Mouse (Mus musculus): ENCODE results near the gene Cpne1.
"Not testable (repeated sequence)": the region's sequence is repeated elsewhere in the genome, so short reads cannot be mapped to it uniquely, and the experiment has no call there.

Gene Cpne1

DNA sequence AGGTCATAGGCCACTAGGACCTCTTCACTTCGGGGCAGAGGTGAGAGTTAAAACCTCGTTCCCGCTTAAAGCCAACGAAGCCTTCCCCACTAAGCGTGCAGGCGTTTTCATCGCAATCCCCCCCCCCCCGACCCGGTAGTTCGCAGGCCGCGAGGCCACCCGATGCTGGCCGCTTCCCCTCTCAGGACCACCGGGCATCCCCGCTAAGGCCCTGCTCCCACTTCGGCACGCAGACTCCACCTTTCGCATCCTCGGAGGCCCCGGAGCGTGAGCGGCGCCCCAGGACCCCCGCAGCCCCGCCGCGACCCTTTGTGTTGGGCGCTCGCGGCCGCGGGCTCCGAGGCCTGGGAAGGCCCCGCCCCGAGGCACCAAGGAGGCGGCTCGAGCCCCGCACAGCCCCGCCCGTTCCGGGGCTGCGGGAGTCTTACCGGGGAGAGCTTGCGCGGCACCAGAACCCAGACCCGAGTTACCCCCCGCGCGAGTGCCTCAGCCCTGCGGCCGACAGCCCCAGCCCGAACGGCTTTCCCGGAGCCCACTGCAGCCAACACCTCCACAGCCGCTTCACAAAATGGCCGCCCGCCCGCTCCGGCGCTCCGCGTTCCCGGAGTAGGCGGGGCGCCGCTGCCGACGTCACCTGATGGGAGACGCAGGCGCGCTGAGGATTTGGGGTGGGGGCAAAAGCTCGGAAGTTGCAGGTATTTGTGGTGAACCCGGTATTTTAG, at the start of gene Cpne1, which contains the start of gene Rbm12:
Cpne1 (minus strand) TSS at position 608 of the 722 bp plus-strand sequence.
Rbm12 (minus strand) TSS at position 621 of the 722 bp plus-strand sequence.
- peak; percentile 92 for DNase-seq (ENCODE audit: low spot score)

DNA sequence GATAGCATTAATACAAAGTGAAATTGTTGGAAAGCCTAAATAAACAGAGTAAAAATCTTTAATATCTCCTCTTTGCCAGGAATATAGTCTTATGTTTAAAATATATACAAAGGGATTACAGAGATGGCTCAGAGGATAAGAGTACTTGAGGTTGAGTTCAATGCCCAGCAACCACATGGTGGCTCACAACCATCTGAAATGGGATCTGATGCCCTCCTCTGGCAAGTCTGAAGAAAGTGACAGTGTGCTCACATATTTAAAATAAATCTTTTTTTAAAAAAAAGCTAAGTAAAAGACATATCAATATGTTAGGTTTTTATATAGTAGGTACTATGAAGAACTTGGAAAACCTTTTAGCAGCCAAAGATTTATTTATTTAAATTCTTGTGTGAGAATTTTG, 39.8 kb upstream of the Cpne1 start:
- DNase-seq (ENCODE audit: low spot score), result no peak

DNA sequence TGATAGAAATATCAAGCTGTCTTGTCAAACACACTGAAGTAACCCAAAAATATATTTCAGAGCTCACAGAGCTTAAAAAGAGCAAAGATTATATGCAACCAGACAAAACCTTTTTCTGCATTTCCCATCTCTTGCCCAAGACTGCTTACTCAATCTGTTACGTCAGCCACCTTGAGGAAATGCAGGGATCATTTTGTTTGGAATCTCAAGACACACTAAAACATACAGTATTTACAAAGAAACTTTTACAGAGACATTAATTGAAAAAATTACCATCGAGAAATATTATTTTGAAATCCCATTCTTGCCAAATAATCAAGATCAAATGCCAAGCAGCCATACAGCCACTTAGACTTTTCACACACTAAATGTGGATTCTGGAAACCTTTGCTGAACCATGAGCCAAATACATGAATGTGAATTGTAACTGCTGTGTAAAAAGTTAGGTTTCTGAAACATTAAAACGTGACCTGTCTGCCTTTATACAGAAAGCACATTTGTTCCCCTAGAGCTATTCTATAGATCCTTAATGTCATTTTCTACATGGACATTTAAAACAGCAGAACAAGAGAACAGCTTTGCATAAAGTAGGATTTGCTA, 35.7 kb upstream of the Cpne1 start:
- DNase-seq (ENCODE audit: low spot score), result no peak

DNA sequence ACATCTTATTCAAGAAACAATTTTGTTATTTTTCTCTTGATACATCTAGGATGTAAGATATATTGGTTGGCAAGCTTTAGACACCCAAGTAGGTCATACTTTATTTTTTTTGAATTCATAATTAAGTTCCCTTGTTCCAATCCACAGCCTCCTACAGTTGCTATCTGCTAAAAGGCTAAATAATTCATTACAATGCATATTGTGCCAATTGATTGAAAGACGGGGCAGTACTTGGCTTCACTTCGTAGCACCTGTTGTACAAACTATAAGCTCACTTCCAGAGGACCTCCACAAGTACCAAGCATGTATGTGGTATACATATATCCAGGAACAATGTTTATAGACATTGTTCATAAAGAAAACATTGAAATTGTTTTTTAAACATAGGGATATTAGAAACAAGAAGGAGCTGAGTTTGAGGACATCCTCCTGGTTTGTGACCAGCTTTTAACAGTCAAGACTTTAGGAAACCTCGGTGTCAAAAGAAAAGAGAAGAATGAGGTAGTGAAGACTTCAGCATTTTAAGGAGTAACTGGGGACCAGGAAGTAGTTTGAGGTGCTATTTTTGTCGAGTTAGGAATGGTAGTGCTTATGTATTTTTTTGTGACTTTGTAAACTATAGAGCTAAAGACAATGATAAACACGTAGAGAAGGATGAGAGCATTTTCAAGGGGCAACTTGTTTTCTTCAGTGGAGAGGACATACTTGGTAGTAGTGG, 34.7 kb upstream of the Cpne1 start:
- no peak for DNase-seq (ENCODE audit: low spot score)

DNA sequence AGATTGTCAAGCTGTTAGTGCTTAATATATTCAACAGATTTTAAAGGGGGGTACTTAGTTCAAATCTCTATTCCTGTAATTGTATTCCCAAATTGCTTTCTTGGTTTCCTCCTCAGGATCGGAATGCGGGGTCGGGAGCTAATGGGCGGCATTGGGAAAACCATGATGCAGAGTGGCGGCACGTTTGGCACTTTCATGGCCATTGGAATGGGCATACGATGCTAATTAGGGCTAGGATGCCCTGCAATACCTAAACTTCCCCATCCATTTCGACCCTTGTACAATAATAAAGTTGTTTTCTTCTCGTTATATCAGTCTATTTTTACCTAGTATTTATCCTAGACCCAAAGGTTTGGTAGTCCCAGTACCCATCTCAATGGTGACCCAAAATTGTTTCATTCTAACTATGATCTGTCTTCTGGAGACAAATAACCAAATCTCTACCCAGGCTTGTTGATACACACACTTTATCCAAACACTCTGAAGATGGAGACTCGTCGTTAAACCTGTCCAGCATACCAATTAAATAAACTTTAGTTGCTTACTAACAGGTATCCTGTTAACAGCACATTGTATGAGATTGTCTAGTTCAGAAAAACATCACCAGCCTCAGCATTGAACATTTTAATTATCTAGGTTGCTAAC, 33.8 kb upstream of the Cpne1 start:
- DNase-seq (ENCODE audit: low spot score), result no peak

DNA sequence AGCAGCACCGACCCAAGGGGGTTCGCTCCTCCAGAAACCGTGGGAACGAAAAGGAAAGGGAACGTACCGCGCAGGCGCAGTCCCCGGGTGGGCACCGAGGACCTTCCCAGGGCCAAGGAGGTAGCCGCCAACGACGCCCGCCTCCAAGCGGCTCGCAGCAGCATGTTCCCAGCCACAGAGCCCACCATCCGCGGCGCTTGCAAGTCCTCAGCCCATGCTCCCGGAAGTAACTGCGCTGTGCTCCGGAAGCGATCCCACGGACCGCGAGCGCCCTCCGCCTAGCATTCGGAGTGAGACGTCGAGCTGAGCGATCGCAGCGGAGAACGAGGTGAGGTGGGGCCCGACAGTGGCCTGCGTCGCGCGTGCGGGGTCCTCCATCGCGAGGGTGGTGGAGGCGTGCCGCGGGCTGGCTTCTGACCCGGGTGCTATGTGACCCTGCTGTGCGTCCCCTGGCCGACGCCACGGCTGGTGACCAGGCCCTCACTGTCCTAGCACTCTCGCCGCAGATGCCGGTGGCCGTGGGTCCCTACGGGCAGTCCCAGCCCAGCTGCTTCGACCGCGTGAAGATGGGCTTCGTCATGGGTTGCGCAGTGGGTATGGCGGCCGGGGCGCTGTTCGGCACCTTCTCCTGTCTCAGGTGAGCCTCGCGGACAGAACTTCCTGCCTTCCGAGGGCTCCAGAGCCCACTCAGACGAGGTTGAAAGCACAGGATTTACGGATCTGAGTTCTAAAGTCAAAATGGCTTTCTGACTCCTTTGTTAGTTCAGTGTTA, 32.4 kb upstream of the Cpne1 start, which contains the start of the genes Romo1 and Nfs1:
Romo1 (plus strand) TSS at position 87 of the 772 bp plus-strand sequence.
Nfs1 (minus strand) TSS at position 234 of the 772 bp plus-strand sequence.
- peak; percentile 97 for DNase-seq (ENCODE audit: low spot score)

DNA sequence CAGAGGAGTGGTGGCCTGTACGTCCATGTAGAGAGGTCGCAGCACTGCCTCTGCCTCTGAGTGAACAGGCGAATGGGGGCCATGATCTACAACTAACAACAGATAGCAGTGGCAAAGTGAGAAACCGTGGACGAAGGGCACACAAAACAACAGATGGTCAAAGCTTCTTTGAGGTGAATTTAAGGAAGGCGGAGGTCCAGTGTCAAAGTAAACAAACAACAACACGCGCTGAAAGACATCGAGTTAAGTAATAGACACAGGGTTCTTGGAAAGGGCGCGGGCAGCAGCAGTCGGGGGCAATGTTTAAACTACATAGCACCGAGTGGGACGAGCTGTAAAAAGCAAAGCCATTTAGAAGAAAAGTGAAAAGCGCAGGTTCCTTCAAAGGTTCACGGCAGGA, 31.6 kb upstream of the Cpne1 start:
- DNase-seq (ENCODE audit: low spot score), result no peak

DNA sequence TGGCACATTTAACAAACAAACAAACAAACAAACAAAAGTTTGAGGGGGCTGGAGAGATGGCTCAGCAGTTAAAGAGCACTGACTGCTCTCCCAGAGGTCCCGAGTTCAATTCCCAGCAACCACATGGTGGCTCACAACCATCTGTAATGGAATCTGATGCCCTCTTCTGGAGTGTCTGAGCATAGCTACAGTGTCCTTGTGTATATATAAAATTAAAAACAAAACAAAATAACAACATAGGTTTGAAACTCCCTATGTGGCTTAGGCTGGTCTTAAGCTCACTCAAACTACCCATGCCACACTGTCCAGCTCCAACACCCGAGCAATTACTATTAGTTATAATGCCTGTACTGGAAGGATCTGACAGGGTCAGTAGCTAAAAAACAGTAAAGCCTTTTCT, 31.1 kb upstream of the Cpne1 start:
- no peak for DNase-seq (ENCODE audit: low spot score)

DNA sequence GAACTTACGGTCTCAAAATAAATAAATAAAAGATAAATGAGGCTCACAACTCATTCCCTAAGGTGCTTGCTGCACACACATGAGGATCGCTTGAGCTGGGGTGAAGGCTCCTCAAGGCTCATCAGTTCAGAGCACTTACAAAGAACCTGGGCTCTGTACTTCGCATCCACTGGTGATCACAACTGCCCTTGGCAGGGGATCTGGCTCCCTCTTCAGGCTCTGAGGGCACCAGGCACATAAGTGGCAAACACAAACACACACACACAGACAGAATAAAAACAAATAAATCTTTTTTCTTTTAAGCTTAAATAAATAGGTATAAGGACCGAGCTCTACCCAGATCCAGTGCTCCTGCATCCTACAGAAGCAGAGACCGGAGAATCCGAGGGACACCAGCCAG, 23.9 kb upstream of the Cpne1 start:
- DNase-seq (ENCODE audit: low spot score), result no peak

DNA sequence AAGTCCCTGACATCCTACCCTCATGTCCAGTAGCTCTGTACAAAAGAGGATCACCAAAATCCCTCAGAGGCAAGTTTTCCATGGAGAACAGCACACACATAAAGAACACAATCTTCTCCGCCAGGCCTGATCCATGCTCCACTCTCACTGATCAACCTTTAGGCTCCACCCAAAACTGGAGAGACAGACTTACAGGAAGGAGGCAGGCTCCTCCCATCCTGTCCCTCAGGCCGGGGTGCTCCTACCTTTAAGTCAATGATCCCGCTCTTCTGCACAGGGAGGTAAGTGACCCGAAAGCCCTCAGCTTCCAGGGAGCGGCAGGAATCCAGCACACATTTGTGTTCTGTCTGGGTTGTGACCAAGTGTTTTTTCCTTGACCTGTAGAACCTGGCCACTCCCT, 22.4 kb upstream of the Cpne1 start:
- DNase-seq (ENCODE audit: low spot score), result no peak

DNA sequence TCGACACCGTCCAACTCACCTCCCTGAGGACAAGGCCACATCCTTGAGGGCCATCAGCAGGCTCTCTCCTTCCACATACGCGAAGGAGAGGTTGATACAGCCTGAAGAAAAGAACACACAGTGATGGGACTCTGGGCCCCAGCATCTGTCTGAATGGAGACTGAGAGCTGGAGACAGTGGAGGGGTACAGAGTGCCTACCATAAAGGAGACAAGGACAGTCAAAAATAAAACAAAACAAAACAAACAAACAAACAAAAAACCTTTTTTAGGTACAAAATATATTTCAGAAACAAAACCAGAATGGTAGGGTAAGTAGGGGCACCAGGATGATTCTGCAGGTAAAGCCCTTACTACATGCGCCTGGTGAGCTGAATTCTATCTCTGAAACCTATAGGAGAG, 15.2 kb upstream of the Cpne1 start, which contains the start of gene Gm28036:
Gm28036 (minus strand) TSS at position 101 of the 400 bp plus-strand sequence.
- DNase-seq (ENCODE audit: low spot score), result no peak

DNA sequence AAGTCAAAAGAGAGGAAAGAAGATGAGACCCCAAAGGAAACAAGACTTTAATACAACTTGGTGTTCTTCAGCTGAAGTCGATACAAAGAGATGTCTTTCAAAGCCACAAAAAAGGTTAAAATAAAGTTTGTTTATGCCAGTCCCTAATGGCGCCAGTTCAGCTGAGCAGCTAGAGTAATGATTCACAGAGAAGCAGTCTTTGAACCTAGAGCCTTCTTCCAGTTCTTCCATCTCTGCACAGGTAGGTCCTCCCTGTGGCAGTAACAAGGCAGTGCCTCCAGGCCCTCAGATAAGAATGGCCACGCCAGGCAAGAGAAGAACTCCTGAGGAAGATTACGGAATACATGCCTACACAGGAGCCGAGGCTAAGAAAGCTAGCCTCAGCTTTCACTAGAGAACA, 12.0 kb upstream of the Cpne1 start:
- DNase-seq (ENCODE audit: low spot score), result no peak

DNA sequence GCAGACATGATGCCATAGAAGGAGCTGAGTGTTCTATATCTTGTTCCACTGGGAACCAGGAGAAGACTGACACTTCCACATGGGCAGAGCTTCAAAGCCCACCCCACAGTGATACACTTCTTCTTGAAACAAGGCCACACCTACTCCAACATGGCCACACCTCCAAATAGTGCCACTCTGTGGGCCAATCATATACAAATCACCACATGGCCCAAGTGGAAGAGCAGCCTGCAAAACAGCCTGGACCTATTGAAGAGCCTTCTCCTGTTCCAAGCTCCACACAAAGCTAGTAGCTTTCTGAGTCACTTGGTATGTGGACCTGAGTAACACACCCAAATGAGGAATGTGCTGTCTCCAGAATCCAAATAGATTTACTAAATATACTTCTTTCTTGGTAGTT, 7.8 kb upstream of the Cpne1 start:
- DNase-seq (ENCODE audit: low spot score), result no peak

DNA sequence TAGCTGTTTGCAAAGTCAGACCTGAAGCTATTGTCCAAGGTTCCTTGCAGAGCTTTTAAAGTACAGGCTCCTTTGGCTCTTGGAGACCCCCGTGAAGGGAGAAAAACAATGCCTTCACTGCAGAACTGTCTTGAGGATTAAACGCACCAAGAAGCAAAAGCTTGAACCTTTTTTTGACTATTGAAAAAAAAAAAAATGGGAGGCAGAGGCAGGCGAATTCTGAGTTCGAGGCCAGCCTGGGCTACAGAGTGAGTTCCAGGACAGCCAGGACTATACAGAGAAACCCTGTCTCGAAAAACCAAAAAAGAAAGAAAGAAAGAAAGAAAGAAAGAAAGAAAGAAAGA, 287 bp upstream of the Cpne1 start:
- DNase-seq (ENCODE audit: low spot score), result not testable (repeated sequence)

DNA sequence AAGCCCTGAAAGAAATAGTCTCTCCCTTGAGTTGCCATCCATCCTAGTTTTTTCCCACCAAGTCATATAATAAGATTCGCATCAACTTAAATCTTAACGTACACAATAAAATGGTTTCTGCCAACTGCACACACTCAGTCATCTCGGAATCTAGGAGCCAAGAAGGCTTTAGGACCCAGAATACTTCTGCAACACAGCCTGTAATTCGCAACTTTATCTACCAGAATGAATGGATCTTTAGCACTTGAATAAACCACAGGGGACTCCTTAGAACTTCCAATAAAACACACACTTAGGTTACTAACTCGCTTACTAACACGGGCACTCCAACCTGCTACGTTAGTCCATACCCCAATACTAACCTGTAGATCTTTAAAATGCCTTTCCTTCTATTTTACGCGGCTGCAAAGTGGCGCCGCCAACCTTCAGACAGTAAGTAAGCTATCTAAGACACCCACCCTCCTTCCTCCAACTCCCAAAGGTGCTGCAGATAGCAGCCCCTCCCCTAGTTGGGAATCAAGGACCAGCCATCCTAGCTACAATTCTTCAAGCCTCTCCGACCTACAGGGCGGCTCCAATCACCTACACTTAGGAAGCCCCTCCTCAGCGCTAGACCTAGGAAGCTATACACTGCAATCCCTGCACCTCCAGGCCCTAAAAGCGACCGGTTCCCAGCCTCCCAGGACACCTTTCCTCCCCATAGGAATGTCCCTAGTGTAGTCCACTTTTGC, 973 bp downstream of the Cpne1 start:
- peak; percentile 59 for DNase-seq (ENCODE audit: low spot score)

DNA sequence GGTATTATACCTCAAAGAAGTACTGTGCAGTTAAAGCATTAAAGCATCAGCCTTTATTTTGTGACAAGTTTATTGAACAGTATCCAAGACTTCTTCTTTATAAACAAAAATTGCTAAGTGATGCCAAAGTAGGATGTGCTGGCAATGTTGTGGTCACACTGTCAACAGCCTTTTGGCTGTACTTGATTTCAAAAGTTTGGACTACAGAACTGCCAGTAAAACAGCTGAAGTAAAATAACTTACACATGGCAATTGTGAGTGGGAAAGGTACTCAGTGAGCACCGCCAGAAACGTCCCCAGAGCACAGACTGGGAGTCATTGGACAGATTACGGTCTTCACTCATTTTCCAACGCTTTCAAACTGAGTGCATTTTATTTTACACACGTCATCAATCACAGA, 19.8 kb downstream of the Cpne1 start:
- no peak for DNase-seq (ENCODE audit: low spot score)

DNA sequence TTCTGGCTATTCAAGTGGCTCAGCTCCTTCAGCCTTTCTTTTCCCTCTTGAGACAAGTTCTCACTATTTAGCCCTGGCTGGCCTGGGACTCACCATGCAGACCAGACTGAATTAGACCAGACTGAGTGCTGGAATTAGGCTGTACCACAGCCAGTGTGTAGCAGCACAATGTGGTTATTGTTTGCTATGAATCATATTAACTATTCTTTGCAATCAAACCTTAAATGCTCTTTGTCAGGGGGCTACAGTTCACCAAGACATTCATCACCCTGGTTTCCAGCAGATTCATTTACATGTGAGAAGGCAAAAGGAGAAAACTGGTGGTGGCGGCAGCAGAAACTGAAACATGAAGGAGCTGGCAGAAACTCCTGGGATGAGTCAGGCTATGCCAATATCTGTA, 22.0 kb downstream of the Cpne1 start:
- DNase-seq (ENCODE audit: low spot score), result no peak

DNA sequence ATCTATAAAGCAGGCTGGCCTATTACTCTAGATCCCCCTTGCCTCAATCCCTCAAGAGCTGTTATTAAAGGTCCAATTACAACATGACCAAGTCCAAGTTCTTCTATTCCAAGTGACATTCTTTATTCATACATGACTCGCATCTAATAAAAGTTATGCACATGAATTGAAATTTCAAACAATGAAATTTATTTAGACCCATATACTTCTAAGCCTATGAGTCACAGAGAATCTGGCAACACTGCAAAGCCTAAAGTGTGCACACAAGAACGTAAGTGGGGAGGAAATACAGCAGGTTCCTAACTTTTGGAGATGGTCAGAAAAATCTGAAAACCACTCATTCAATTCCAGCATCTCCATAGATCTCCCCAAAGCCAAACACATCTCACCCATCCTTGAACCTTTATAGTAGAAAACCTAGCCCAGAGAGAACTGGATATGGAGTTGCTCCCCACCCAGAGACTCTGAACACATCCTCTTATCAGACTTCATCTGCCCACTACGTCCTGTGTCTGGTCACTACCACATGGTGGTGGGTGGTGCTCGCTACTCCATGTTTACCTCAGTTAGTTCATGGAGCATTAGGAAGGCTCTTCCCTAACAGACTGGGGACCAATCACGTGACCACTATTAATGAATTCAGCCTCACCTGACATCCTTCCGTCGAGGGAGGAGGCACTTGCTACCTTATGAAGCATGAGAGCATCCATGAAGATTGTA, 24.2 kb downstream of the Cpne1 start:
- DNase-seq (ENCODE audit: low spot score), result no peak

DNA sequence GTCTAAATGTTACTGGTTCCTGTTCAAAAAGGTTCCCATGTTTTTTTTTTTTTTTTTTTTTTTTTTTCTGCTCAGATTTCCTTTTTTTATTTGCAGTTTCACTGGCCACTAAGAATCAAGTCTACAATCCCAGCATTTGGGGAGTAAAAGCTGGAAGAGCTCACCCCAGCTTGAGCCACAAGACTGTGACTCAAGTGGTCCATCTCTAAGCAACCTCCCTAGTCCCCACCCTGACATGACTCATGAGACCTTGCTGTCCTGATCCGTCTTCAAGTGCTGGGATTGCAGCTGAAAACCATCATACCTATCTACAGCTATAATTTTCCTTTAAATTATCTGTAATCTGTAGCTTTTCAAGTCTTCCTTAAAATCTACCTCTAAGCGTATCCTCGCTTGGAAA, 27.2 kb downstream of the Cpne1 start:
- DNase-seq (ENCODE audit: low spot score), result no peak

DNA sequence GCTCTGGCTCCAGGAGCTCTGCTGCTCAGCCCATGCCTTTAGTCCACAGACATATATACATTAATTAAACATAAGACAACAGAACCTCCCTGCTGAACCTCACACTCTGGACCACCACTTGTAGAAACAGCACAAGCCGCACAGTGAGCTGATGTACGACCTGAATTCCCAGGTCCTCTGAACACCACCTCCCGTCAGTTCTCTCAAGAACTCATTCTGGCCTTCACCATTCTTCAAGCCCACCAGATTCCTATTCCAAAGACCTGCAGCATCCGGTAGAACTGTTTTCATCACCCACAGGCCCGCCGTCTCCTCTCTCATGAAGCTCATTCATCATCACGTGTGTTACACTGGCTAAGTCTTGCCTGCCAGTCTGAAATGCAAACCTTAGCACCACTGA, 31.4 kb downstream of the Cpne1 start:
- DNase-seq (ENCODE audit: low spot score), result no peak

All from retina, embryonic 14.5 days (tissue).